Mouse (Mus musculus) kidney, adult 2 months (tissue): ENCODE results near the gene Prdm2. TPM values are rescaled to one million over a fixed set of nuclear protein-coding genes. Genes with fewer than 3 reads are reported as not detected.

Experiments
- DNase-seq: peaks from one replicate; pipeline ENCODE4 v3.0.0; 2021
- H3K27ac ChIP-seq: fragments of 200-500 bp; 2 replicates; pipeline ENCODE4 v1.5.1; 2012; ENCODE audit warnings: low read depth, low read length, control low read depth, inconsistent platforms; ENCODE audit not compliant: insufficient read depth
- H3K27me3 ChIP-seq: fragments of 200-500 bp; replicated peaks from 2 replicates; pipeline ENCODE4 v1.6.1; 2012; ENCODE audit warnings: mild to moderate bottlenecking, moderate library complexity, low read length, inconsistent platforms; ENCODE audit not compliant: control insufficient read depth, insufficient read depth
- H3K36me3 ChIP-seq: fragments of 200-500 bp; 2 replicates; pipeline ENCODE4 v1.6.1; 2012; ENCODE audit warnings: mild to moderate bottlenecking, moderate library complexity, low read length, inconsistent platforms; ENCODE audit not compliant: control insufficient read depth, insufficient read depth
- H3K4me1 ChIP-seq: fragments of 200-500 bp; 2 replicates; pipeline ENCODE4 v1.6.1; 2011; ENCODE audit warnings: low read length; ENCODE audit not compliant: control insufficient read depth, insufficient read depth
- H3K4me3 ChIP-seq: fragments of 200-500 bp; 2 replicates; pipeline ENCODE4 v1.5.1; 2011; ENCODE audit warnings: mild to moderate bottlenecking, low read depth, low read length, control low read depth; ENCODE audit not compliant: insufficient read depth
- CTCF ChIP-seq: fragments of 200-500 bp; conservative IDR thresholded peaks from 2 replicates; pipeline ENCODE4 v1.5.1; 2011; ENCODE audit warnings: low read depth, mild to moderate bottlenecking, control low read depth, low read length, moderate library complexity, mixed read lengths; ENCODE audit not compliant: insufficient read depth, insufficient read length
- POLR2A ChIP-seq: fragments of 200-500 bp; IDR thresholded peaks from one replicate; pipeline ENCODE4 v1.6.1; 2011; ENCODE audit warnings: low read depth, low read length, control low read depth
- WGBS: fragments of 180-500 bp; shearing (Covaris S2); methylation state at CpG from one replicate; pipeline ENCODE4 v1.1.7; 2018; 5-methylcytosine and 5-hydroxymethylcytosine counted together
- polyA plus RNA-seq: library from polyadenylated mRNA; depleted of rRNA; stranded (reverse); fragments of >200 nt; gene quantifications from 2 replicates; pipeline ENCODE4 v1.2.3, GENCODE M21; 2012

Prdm2 gene
- polyA plus RNA-seq, 1 experiment: 13.9 TPM

DNA sequence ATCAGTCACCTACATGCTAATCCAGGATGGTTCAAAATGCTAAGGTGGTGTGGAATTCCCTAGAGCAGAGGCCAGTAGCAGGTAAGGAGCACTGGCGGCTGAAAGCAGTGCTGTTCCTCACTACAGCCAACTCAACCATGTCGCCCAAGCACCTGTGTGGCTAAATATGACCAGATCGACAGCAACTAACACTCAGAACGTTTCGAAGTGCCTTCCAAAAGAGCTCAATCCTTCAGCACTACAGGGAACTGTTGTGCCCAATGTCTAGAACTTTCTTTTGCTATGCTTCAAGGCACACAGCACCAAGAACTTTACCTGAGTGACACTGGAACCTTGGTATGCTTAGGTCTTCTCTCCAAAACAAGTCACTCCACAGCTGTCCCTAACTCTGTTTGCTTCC, 82.4 kb downstream of the Prdm2 start:
- no peak for DNase-seq
- Histone ChIP-seq H3K36me3 (peaks cover 7% of the 10 kb centered on the region), H3K27me3 (no peaks in the 10 kb centered on the region), H3K4me3 (no peak overlapping the region), H3K4me1 (no peaks in the 10 kb centered on the region; the same call in 1 of the 2 replicates), H3K27ac (no peak overlapping the region)
- TF ChIP-seq CTCF: no peak
- TF ChIP-seq POLR2A: no peak
- 66% methylated on average over 5 of the region's 5 CpGs for WGBS

DNA sequence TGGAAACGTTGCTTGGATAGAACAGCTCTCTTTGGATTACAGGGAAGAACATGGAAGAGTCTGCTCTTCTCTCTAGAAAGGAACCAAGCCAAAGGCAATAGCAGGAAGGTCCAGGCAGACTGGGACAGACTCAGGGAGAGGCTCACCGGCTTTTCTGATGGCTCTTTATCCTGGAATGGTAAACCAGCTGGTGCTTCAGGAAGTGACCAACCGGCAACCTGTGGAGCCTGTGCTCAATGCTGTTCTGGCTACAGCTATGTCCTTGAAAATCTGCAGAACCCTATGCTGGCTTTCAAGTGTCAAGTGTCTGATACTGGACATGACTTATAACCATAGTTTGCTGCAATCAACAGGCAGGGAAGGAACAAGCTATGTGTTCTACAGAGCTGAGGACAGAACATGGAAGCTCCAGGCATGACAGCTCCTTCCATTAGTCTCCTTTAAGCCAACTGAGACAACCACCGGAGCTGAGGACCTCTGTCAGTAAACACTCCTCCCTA, 83.5 kb downstream of the Prdm2 start:
- Histone ChIP-seq H3K4me1 (no peaks in the 10 kb centered on the region; the same call in 1 of the 2 replicates), H3K27me3 (no peaks in the 10 kb centered on the region), H3K36me3 (peaks cover 5% of the 10 kb centered on the region), H3K4me3 (no peak overlapping the region), H3K27ac (no peak overlapping the region)
- no peak for DNase-seq
- 67% methylated on average over 4 of the region's 4 CpGs for WGBS
- no peak for TF ChIP-seq POLR2A
- no peak for TF ChIP-seq CTCF

DNA sequence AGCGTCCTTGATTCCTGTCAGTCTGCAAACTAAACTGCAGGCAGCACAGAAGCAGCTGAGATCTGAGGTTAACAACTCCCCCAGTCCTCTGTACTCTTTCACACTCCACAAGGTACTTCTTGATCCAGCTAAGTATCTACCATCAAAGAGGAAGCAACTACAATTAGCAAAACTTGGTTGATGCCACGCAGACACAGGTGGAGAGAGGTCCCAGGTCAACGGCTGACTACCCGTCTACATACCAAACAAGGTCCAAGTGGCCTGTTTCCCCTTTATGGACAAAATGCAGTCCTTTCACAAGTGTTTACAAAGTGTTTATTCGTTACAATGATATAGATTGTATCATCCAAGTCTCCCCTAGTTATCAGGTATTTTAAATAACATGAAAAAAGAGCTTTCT, 85.6 kb downstream of the Prdm2 start:
- DNase-seq: no peak
- H3K4me3 ChIP-seq: no peak overlapping the region
- H3K27ac ChIP-seq: no peak overlapping the region
- 62% methylated on average over 5 of the region's 5 CpGs for WGBS
- no peaks in the 10 kb centered on the region for H3K27me3 ChIP-seq
- H3K36me3 ChIP-seq: peaks cover 3% of the 10 kb centered on the region; the same call in 1 of the 2 replicates
- H3K4me1 ChIP-seq: no peaks in the 10 kb centered on the region; the same call in 1 of the 2 replicates
- TF ChIP-seq CTCF: no peak
- no peak for TF ChIP-seq POLR2A

DNA sequence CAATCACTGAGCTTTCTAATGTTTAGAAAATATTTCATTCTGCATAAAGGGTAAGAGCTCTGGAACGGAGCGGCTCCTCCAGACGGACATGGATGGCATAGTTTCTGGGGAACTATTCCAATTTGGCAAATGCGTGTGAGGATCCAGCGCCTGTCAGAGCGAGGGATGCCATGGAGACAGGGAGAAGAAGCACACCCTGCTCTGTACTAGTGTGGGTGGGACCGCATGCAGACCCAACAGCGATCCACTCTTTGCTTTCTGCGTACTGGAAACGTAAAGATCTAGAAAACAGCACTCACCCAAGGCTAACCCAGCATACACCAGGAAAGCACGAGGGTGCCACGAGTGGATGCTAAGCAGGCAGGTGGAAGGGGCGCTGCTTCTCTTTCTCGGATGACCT, 86.3 kb downstream of the Prdm2 start:
- no peak overlapping the region for H3K4me3 ChIP-seq
- H3K36me3 ChIP-seq: peaks cover under 1% of the 10 kb centered on the region; the same call in 1 of the 2 replicates
- TF ChIP-seq POLR2A (no peak), CTCF (no peak)
- WGBS: 90% methylated on average over 14 of the region's 14 CpGs
- no peak for DNase-seq
- H3K27ac ChIP-seq: no peak overlapping the region
- H3K4me1 ChIP-seq: no peaks in the 10 kb centered on the region; the same call in 1 of the 2 replicates
- H3K27me3 ChIP-seq: no peaks in the 10 kb centered on the region

DNA sequence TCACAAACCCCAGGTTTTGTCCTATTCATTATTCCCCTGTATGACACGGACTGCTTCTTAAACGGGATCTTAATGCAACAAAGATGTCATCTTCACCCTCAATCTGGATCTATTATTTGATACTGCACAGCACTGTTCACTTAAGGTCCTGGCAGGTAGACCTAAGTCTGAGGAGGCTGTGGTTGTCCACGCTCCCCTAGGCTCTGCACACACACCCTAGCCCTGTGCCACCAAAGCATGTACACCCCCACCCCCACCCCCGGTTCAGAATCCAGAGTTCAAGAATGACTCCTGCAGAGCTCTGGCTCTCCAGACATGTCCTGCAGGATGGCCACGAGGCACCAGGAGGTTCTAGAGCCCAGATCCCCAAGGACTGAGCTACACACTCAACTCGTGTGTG, 87.5 kb downstream of the Prdm2 start:
- Histone ChIP-seq H3K36me3 (no peaks in the 10 kb centered on the region; the same call in 1 of the 2 replicates), H3K4me3 (no peak overlapping the region), H3K27me3 (no peaks in the 10 kb centered on the region), H3K4me1 (no peaks in the 10 kb centered on the region), H3K27ac (no peak overlapping the region)
- no peak for TF ChIP-seq CTCF
- DNase-seq: no peak
- WGBS: 76% methylated on average over 6 of the region's 6 CpGs

DNA sequence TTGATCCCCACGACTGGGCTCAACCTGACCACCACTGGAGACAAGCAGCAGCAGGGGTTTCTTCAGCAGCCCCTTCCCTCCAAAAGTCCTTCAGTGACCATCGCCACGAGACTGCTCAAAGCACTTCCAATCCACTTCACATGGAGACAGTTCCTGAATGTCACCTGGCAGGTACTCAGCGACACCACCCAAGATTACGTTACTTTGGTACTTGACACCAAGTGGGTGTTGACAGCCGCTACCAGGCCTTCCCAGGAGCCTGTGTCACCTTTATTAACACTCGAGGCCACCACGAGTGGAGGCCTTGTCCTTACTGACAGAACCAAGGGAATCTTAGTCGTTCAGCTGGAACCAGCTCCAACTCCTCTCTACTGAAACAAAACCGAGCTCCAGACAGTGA, 89.8 kb downstream of the Prdm2 start:
- TF ChIP-seq POLR2A (no peak), CTCF (no peak)
- no peak for DNase-seq
- Histone ChIP-seq H3K36me3 (no peaks in the 10 kb centered on the region), H3K27me3 (no peaks in the 10 kb centered on the region), H3K4me3 (no peak overlapping the region), H3K4me1 (0 out of 2 replicates have a peak, but pooled peaks cover 9% of the 10 kb centered on the region), H3K27ac (no peak overlapping the region)
- WGBS: 68% methylated on average over 10 of the region's 10 CpGs

DNA sequence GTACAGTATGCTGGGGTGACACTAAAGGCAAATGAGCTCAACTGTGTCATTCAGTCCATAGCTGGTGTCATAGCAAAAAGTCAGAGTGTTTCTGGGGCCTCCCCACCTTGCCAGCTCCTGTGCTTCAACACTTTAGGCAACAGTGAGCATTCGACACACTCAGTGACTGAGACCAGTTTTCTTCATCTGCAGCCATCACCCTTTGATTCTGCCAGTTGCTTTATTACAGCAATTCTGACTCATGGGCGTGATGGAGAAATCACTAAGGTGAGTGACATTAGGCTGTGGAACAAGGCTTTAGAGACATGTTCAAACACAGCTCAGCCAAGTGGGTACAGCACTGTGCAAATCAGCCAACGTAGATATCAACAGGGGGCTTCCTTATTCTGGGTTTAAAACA, 91.6 kb downstream of the Prdm2 start:
- no peak for DNase-seq
- Histone ChIP-seq H3K4me3 (no peak overlapping the region), H3K4me1 (0 out of 2 replicates have a peak, but pooled peaks cover 9% of the 10 kb centered on the region), H3K36me3 (no peaks in the 10 kb centered on the region), H3K27me3 (no peaks in the 10 kb centered on the region), H3K27ac (no peak overlapping the region)
- 91% methylated on average over 3 of the region's 3 CpGs for whole genome bisulfite sequencing
- TF ChIP-seq CTCF (no peak), POLR2A (no peak)
